Mouse (Mus musculus) MEL (cell line): ENCODE results near the gene Ptpn22.

Experiments used
- CTCF ChIP-seq, 3 experiments: IDR thresholded peaks in 2 of 3; conservative IDR thresholded peaks in 1 of 3; 2 replicates each; pipeline ENCODE4 v1.5.1; 2011 to 2012; ENCODE audit warnings: low read length in 3 of 3, low read depth in 2 of 3, mild to moderate bottlenecking in 2 of 3, improper control_type of control experiment in 1 of 3, inconsistent platforms in 1 of 3, mixed read lengths in 1 of 3, moderate library complexity in 1 of 3; ENCODE audit not compliant: control insufficient read depth in 1 of 3, insufficient read depth in 1 of 3, poor library complexity in 1 of 3, severe bottlenecking in 1 of 3
- EP300 ChIP-seq, 2 experiments: IDR thresholded peaks; 2 replicates each; pipeline ENCODE4 v1.6.1; 2011; ENCODE audit warnings: improper control_type of control experiment in 2 of 2, low read length in 2 of 2, low read depth in 1 of 2, mild to moderate bottlenecking in 1 of 2
- JUND ChIP-seq: IDR thresholded peaks from 2 replicates; pipeline ENCODE4 v1.6.1; 2011; ENCODE audit warnings: low read depth, mild to moderate bottlenecking, improper control_type of control experiment, low read length
- MAFK ChIP-seq: IDR thresholded peaks from 2 replicates; pipeline ENCODE4 v1.6.1; 2011; ENCODE audit warnings: low read depth, mild to moderate bottlenecking, low read length, improper control_type of control experiment, borderline replicate concordance
- MAX ChIP-seq: IDR thresholded peaks from 2 replicates; pipeline ENCODE4 v1.6.1; 2011; ENCODE audit warnings: low read length, improper control_type of control experiment
- MEF2A ChIP-seq: IDR thresholded peaks from 2 replicates; pipeline ENCODE4 v1.6.1; 2014; ENCODE audit warnings: low read depth, mild to moderate bottlenecking, inconsistent platforms, low read length, improper control_type of control experiment; ENCODE audit not compliant: poor library complexity, insufficient replicate concordance, severe bottlenecking; ENCODE audit errors: extremely low read depth
- NRF1 ChIP-seq: IDR thresholded peaks from 2 replicates; pipeline ENCODE4 v1.6.1; 2014; ENCODE audit warnings: low read depth, mild to moderate bottlenecking, inconsistent platforms, low read length, improper control_type of control experiment, moderate library complexity; ENCODE audit not compliant: poor library complexity, insufficient read depth, severe bottlenecking
- POLR2A ChIP-seq, 2 experiments: IDR thresholded peaks; 2 replicates each; pipeline ENCODE4 v1.6.1; 2011 to 2012; ENCODE audit warnings: low read length in 2 of 2, mild to moderate bottlenecking in 2 of 2, control low read depth in 1 of 2, improper control_type of control experiment in 1 of 2, low read depth in 1 of 2, moderate library complexity in 1 of 2; ENCODE audit not compliant: control insufficient read depth in 1 of 2, insufficient read depth in 1 of 2, poor library complexity in 1 of 2
- RAD21 ChIP-seq: IDR thresholded peaks from 2 replicates; pipeline ENCODE4 v1.6.1; 2011; ENCODE audit warnings: mild to moderate bottlenecking, low read depth, low read length, improper control_type of control experiment
- TAL1 ChIP-seq: IDR thresholded peaks from 2 replicates; pipeline ENCODE4 v1.6.1; 2012; ENCODE audit warnings: mild to moderate bottlenecking, inconsistent platforms, low read length, moderate library complexity, mixed read lengths
- TCF12 ChIP-seq: IDR thresholded peaks from 2 replicates; pipeline ENCODE4 v1.6.1; 2014; ENCODE audit warnings: low read depth, mild to moderate bottlenecking, inconsistent platforms, low read length, improper control_type of control experiment, moderate library complexity
- USF1 ChIP-seq: IDR thresholded peaks from 2 replicates; pipeline ENCODE4 v1.6.1; 2014; ENCODE audit warnings: low read depth, mild to moderate bottlenecking, inconsistent platforms, low read length, improper control_type of control experiment, moderate library complexity
- USF2 ChIP-seq, 2 experiments: IDR thresholded peaks; 2 replicates each; pipeline ENCODE4 v1.6.1; 2011 to 2012; ENCODE audit warnings: improper control_type of control experiment in 2 of 2, low read length in 2 of 2, borderline replicate concordance in 1 of 2, inconsistent platforms in 1 of 2, low read depth in 1 of 2, mild to moderate bottlenecking in 1 of 2; ENCODE audit not compliant: insufficient read depth in 1 of 2

DNA sequence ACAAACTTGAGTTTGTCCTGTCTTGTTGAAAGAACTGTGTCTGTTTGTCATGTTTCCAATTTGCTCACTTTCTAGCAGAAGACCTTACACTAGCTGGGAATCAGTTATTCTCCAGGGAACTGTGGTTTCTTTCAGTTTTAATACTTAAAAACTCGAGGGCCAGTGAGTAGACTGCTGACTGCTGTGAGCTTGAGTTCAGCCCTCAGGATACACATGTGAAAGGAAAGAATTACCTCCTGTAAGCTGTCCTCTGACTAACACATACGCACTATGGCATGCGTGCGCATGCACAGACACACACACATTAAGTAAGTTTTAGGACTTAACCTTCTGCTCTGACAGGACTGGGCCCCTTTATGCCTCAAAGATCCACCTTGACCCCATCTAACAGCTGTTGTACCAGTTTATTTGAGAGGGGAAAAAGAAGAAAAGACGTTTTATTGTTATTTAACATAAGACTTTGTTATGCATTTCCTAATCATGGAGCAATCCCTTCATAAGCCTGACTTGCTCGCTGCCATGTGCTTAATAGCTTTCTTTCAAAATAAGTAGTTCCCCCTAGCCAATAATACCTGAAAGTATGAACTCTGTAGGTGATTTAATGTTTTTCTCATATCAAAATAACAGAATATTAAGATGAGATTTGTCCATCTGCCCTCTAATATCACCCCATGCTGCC is 24.2 kb upstream of the Ptpn22 start:
- TF ChIP-seq USF1: no peak
- no peak for TF ChIP-seq MAFK
- no peak for TF ChIP-seq RAD21
- no peak for TF ChIP-seq JUND
- TF ChIP-seq USF2 (IDR thresholded peaks at IDR 0.05; ENCODE audit: borderline replicate concordance in 1 of 2, insufficient read depth in 1 of 2, low read depth in 1 of 2, low read length in 2 of 2): no peak
- TF ChIP-seq POLR2A (IDR thresholded peaks at IDR 0.05; ENCODE audit: control insufficient read depth in 1 of 2, insufficient read depth in 1 of 2, low read depth in 1 of 2, low read length in 2 of 2, poor library complexity in 1 of 2): no peak
- no peak for TF ChIP-seq CTCF (IDR thresholded peaks at IDR 0.05 in 2 of 3, conservative IDR thresholded peaks at IDR 0.05 in 1 of 3; ENCODE audit: control insufficient read depth in 1 of 3, insufficient read depth in 1 of 3, low read depth in 2 of 3, low read length in 3 of 3, poor library complexity in 1 of 3, severe bottlenecking in 1 of 3)
- no peak for TF ChIP-seq TCF12
- no peak for TF ChIP-seq EP300 (IDR thresholded peaks at IDR 0.05; ENCODE audit: low read depth in 1 of 2, low read length in 2 of 2)
- no peak for TF ChIP-seq MAX
- no peak for TF ChIP-seq NRF1
- no peak for TF ChIP-seq MEF2A
- no peak for TF ChIP-seq TAL1
